Mouse (Mus musculus): ENCODE measurements around the gene Gabbr2. TPM values are rescaled to one million over a fixed set of nuclear protein-coding genes. Genes with fewer than 3 reads are reported as not detected.

The Gabbr2 gene
- polyA plus RNA-seq, 1 experiment from 2014 or later: 13.9 TPM

DNA sequence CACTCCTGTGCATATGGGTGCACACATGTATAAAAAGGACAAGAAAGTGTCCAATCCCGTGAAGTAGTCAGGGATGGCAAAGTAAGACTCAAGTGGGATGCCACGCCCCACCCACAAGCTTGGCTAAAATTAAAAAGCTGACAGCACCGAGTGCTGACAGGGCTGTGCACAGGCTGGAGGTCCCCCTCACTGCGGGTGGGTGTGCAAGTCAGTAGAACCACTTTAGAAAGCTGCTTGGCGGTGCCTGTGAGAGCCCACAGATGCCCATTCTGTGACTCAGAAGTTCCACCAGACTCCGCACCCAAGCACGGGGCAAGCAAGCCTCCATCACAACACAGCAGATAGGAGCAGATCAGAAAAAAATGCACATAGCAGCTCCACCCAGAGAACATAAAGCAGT is 197.1 kb downstream of the Gabbr2 start:
- Histone ChIP-seq H3K4me1 (ENCODE audit: control insufficient read depth, insufficient read depth, low read length) (peaks cover 2% of the 10 kb centered on the region; the same call in 1 of the 2 replicates), H3K36me3 (ENCODE audit: control insufficient read depth, insufficient read depth, low read length) (no peaks in the 10 kb centered on the region), H3K27ac (ENCODE audit: low read length) (no peak overlapping the region), H3K9ac (ENCODE audit: low read depth, low read length) (no peak overlapping the region), H3K9me3 (replicated peaks; ENCODE audit: control insufficient read depth, low read length, poor library complexity, severe bottlenecking) (no peaks in the 10 kb centered on the region), H3K27me3 (ENCODE audit: control insufficient read depth, insufficient read depth, low read depth, low read length) (no peaks in the 10 kb centered on the region), H3K4me2 (ENCODE audit: low read length) (no peak overlapping the region), H3K4me3 (ENCODE audit: low read depth, low read length) (no peak overlapping the region)
- no peak for ATAC-seq
- 90% methylated on average over 7 of the region's 7 CpGs for WGBS

DNA sequence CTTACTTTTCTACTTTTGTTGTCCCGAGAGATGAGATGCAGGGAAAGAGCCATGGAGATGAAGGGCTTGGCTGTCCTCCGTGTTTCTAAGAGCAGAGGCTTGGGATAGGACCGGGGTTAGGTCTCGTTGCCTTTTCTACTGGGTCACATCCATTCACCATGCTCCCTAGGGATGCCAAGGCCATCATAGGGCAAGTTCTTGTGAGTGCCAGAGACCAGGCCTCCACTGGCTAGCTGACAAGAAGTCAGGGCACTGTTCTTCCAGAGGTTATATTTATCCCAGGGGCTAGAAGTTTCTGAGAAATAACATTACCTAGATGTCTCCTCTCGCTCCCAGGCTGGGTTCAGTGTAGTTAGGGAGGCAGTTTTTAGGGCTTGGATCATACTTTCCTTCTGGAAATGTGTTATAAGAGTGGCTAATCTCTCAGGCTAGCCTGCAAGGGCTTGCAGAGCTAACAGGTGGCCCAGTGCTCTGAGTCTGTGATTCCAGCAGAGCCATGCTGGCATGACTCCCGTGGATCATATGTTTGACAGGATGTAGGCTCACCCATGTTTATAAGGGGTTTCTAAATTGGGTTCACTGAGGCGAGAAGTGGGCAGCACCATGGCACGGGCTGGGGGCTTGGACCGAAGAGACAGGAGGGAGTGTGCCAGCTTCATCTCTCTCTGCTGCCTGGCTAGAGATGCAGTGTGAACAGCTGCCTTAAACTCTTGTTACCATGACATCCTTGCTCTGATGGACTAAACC is 199.2 kb downstream of the Gabbr2 start:
- Histone ChIP-seq H3K4me3 (ENCODE audit: low read depth, low read length) (no peak overlapping the region), H3K9me3 (replicated peaks; ENCODE audit: control insufficient read depth, low read length, poor library complexity, severe bottlenecking) (no peaks in the 10 kb centered on the region), H3K36me3 (ENCODE audit: control insufficient read depth, insufficient read depth, low read length) (no peaks in the 10 kb centered on the region), H3K27ac (ENCODE audit: low read length) (no peak overlapping the region), H3K4me1 (ENCODE audit: control insufficient read depth, insufficient read depth, low read length) (peaks cover 2% of the 10 kb centered on the region; the same call in 1 of the 2 replicates), H3K9ac (ENCODE audit: low read depth, low read length) (no peak overlapping the region), H3K27me3 (ENCODE audit: control insufficient read depth, insufficient read depth, low read depth, low read length) (no peaks in the 10 kb centered on the region), H3K4me2 (ENCODE audit: low read length) (no peak overlapping the region)
- no peak for ATAC-seq
- WGBS: 88% methylated on average over 9 of the region's 9 CpGs

DNA sequence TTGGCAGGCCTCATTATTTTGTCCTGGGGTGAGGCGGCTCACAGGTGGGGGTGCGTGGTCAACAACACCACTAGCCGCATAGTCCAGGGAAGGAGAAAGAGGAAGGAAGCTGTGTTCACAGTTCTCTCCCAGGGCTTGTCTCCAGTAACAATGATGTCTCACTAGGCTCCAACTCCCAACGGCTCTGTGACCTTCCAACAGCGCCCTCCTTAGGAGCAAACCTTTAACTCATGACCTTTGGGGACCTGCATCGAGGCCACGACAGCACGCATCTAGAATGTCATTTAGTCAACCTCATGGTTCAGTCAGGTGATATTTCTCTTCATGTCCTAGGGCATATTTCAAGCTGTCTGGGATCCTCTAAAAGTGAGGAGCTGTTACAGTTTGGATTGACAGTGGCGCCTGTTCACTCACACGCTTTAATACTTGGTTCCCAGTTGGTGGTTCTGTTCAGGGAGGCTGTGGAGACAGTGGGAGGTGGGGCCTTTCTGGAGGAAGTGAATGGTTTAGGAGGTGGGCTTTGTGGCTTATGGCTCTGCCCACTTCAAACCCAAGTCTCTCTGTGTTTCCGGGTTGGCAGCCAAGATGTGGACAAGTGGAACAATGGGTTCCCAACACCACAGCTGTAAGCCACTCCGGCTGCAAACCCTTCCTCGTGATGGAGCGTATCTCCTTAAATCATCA is 200.3 kb downstream of the Gabbr2 start:
- H3K27ac ChIP-seq (ENCODE audit: low read length): no peak overlapping the region
- H3K4me3 ChIP-seq (ENCODE audit: low read depth, low read length): no peak overlapping the region
- H3K4me2 ChIP-seq (ENCODE audit: low read length): no peak overlapping the region
- no peak for ATAC-seq
- no peaks in the 10 kb centered on the region for H3K27me3 ChIP-seq (ENCODE audit: control insufficient read depth, insufficient read depth, low read depth, low read length)
- peaks cover 2% of the 10 kb centered on the region; the same call in 1 of the 2 replicates for H3K4me1 ChIP-seq (ENCODE audit: control insufficient read depth, insufficient read depth, low read length)
- H3K36me3 ChIP-seq (ENCODE audit: control insufficient read depth, insufficient read depth, low read length): no peaks in the 10 kb centered on the region
- H3K9ac ChIP-seq (ENCODE audit: low read depth, low read length): no peak overlapping the region
- WGBS: 81% methylated on average over 14 of the region's 14 CpGs
- H3K9me3 ChIP-seq (replicated peaks; ENCODE audit: control insufficient read depth, low read length, poor library complexity, severe bottlenecking): no peaks in the 10 kb centered on the region

DNA sequence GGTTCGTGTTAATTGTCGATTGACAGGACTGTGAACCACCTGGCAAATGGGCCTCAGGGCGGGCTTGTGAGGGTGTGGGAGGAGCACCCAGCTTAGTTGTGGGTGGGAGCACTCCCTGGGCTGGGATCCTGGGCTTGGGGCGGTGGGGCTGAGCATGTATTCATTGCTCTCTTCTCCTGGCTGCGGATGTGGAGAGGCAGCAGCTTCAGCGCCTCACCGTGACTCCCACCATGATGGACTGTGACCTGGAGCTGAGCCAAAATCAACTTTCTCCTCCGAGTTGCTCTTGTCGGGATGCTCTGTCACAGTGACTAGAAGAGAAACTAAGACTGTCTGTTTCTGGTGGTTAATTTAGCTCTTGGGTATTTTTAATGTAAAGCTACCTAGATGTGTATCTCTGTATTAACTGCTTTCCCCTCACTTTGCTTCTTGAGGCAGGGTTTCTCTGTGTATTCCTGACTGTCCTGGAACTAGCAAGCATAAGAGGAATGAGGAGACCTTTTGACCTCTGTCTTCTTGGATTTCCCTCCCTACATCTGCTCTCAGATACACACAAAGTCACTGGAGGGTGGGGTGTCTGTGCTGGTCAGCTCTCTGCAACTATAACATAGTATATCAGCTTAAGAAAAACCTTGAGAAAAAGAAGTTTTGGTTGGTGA is 200.9 kb downstream of the Gabbr2 start:
- Histone ChIP-seq H3K27ac (ENCODE audit: low read length) (no peak overlapping the region), H3K4me1 (ENCODE audit: control insufficient read depth, insufficient read depth, low read length) (no peaks in the 10 kb centered on the region), H3K36me3 (ENCODE audit: control insufficient read depth, insufficient read depth, low read length) (no peaks in the 10 kb centered on the region), H3K4me2 (ENCODE audit: low read length) (no peak overlapping the region), H3K4me3 (ENCODE audit: low read depth, low read length) (no peak overlapping the region), H3K9me3 (replicated peaks; ENCODE audit: control insufficient read depth, low read length, poor library complexity, severe bottlenecking) (no peaks in the 10 kb centered on the region), H3K27me3 (ENCODE audit: control insufficient read depth, insufficient read depth, low read depth, low read length) (no peaks in the 10 kb centered on the region), H3K9ac (ENCODE audit: low read depth, low read length) (no peak overlapping the region)
- no peak for ATAC-seq
- 62% methylated on average over 9 of the region's 9 CpGs for WGBS

DNA sequence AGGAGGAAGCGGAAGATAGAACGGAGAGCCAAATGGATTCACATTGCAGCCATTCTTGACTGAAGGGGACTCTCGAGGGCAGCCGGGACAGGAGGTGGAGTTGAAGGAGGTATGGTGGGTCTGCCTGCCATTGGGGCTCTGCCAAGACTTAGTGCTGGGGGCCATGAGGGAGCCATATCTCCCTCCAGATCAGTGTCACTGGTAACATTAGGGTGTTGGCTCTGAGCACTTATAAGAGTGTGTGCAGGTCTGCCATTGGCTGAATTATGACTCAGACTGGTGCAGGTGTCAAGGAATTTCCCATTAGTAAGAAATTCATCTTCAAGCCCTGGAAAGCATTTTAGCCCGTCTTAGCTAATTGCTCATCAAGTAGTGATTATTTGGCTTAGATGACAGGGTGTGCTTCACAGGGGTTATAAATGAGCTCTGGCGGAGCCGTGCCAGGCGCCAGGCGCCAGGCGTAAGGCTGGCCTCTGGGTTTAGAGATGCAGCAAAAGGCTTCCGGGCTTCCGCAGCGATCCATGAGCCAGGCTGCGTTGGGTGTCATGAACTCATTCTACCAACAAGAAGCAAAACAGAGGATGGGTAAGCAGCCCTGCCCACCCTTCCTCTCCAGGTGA is 207.1 kb downstream of the Gabbr2 start:
- no peaks in the 10 kb centered on the region for H3K9me3 ChIP-seq (replicated peaks; ENCODE audit: control insufficient read depth, low read length, poor library complexity, severe bottlenecking)
- H3K4me2 ChIP-seq (ENCODE audit: low read length): no peak overlapping the region
- no peaks in the 10 kb centered on the region for H3K27me3 ChIP-seq (ENCODE audit: control insufficient read depth, insufficient read depth, low read depth, low read length)
- no peak for ATAC-seq
- no peak overlapping the region for H3K9ac ChIP-seq (ENCODE audit: low read depth, low read length)
- H3K36me3 ChIP-seq (ENCODE audit: control insufficient read depth, insufficient read depth, low read length): no peaks in the 10 kb centered on the region
- WGBS: 82% methylated on average over 14 of the region's 14 CpGs
- H3K27ac ChIP-seq (ENCODE audit: low read length): no peak overlapping the region; the same call in 1 of the 2 replicates
- no peaks in the 10 kb centered on the region for H3K4me1 ChIP-seq (ENCODE audit: control insufficient read depth, insufficient read depth, low read length)
- H3K4me3 ChIP-seq (ENCODE audit: low read depth, low read length): no peak overlapping the region

DNA sequence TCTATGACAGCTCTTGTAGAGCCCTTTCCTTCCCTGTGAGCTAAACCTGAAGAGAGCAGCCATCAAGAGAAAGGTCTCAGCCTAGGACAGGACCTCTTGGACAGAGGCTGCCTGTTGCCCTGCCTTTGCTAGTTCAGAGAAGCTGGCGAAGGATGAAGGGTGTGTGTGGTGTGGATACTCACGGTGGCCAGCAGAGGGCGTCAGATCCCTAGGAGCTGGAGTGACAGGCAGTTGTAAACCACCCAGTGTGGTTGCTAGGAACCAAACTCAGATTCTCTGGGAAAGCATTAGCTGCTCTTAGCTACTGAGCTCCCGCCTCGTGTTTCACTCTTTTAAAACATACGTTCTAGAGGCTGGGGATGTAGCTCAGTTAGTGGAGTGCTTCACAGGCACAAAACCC is 210.6 kb downstream of the Gabbr2 start:
- ATAC-seq: no peak
- Histone ChIP-seq H3K9ac (ENCODE audit: low read depth, low read length) (no peak overlapping the region), H3K4me3 (ENCODE audit: low read depth, low read length) (no peak overlapping the region), H3K27me3 (ENCODE audit: control insufficient read depth, insufficient read depth, low read depth, low read length) (no peaks in the 10 kb centered on the region), H3K9me3 (replicated peaks; ENCODE audit: control insufficient read depth, low read length, poor library complexity, severe bottlenecking) (no peaks in the 10 kb centered on the region), H3K36me3 (ENCODE audit: control insufficient read depth, insufficient read depth, low read length) (no peaks in the 10 kb centered on the region), H3K4me2 (ENCODE audit: low read length) (no peak overlapping the region), H3K4me1 (ENCODE audit: control insufficient read depth, insufficient read depth, low read length) (no peaks in the 10 kb centered on the region), H3K27ac (ENCODE audit: low read length) (no peak overlapping the region)
- 58% methylated on average over 6 of the region's 6 CpGs for WGBS

DNA sequence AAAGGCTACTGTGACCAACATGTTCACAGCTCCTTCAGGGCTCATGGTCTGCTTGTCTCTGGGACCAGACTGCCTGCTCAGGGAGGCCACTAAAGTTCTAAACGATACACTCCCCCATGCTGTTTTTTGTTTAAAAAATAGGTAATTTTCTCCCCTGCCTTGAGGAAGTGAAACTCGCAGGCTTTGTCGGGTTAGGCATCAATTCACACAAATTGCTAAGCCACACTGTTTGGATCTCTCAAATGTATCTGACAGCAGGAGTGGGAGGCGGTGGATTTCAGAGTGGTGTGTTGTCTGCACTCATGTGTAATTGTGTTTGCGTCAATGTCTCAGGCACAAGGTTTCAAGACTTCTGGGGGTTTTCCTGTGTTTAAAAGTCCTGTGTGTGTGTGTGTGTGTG is 215.7 kb downstream of the Gabbr2 start:
- Histone ChIP-seq H3K4me1 (ENCODE audit: control insufficient read depth, insufficient read depth, low read length) (peaks cover 4% of the 10 kb centered on the region; the same call in 1 of the 2 replicates), H3K36me3 (ENCODE audit: control insufficient read depth, insufficient read depth, low read length) (no peaks in the 10 kb centered on the region), H3K9me3 (replicated peaks; ENCODE audit: control insufficient read depth, low read length, poor library complexity, severe bottlenecking) (no peaks in the 10 kb centered on the region), H3K4me3 (ENCODE audit: low read depth, low read length) (no peak overlapping the region), H3K27me3 (ENCODE audit: control insufficient read depth, insufficient read depth, low read depth, low read length) (no peaks in the 10 kb centered on the region), H3K4me2 (ENCODE audit: low read length) (no peak overlapping the region), H3K27ac (ENCODE audit: low read length) (no peak overlapping the region), H3K9ac (ENCODE audit: low read depth, low read length) (no peak overlapping the region)
- 81% methylated on average over 5 of the region's 5 CpGs for WGBS
- no peak for ATAC-seq

DNA sequence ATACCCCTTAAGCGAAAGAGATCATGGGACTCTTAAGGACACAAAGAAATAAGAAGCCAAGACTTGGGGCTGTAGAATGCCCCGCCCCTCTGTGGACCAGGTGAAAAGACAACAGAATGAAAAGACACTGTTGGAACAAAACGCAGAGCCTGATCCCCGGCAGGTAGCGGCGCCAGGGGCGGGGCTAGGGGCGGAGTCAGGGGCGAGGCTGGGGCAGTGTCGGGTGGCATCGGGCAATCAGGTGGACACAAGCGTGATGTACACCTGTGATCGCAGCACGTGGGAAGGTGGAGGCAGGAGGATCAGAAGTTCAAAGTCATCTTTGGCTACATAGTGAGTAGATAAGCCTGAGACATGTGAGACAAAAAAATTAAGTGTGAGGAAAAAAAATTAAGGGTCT is 217.0 kb downstream of the Gabbr2 start:
- Histone ChIP-seq H3K9me3 (replicated peaks; ENCODE audit: control insufficient read depth, low read length, poor library complexity, severe bottlenecking) (no peaks in the 10 kb centered on the region), H3K27ac (ENCODE audit: low read length) (no peak overlapping the region), H3K9ac (ENCODE audit: low read depth, low read length) (no peak overlapping the region), H3K4me2 (ENCODE audit: low read length) (no peak overlapping the region), H3K27me3 (ENCODE audit: control insufficient read depth, insufficient read depth, low read depth, low read length) (no peaks in the 10 kb centered on the region), H3K4me1 (ENCODE audit: control insufficient read depth, insufficient read depth, low read length) (peaks cover 4% of the 10 kb centered on the region; the same call in 1 of the 2 replicates), H3K36me3 (ENCODE audit: control insufficient read depth, insufficient read depth, low read length) (no peaks in the 10 kb centered on the region), H3K4me3 (ENCODE audit: low read depth, low read length) (no peak overlapping the region)
- 17% methylated on average over 14 of the region's 14 CpGs for WGBS
- no peak for ATAC-seq

All from midbrain, embryonic 16.5 days (tissue).